Mouse (Mus musculus): Measurements from ENCODE around the gene Shc4.
A peak's percentile ranks its signal among the peaks of the same experiment; 100 is the strongest.

The Shc4 gene

GRCm38 (mm10) chr2:125724086-125724430, at the start of gene Shc4:
Gene Shc4 (minus strand): TSS chr2:125724148.
- DNase-seq (ENCODE audit: low read depth, low spot score) = peak; percentile 52

DNA sequence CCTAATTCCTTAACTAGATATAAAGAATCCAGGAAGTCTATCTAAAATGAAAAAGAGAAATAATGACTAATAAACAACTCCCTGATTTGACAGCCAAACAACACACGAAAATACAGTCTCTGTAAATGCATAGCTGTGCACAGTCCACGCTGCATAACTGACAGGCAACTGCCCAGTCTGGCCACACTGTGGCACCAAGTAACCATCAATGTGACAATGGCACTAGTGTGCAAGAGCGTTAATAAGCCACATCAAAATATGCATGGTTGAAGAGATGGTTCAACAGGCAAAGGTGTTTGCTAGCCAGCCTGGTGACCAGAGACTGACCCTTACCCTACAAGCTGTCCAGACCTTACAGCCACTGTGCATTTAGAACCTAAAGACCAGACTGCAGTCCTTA, 41.1 kb upstream of the Shc4 start:
- DNase-seq (ENCODE audit: low read depth, low spot score) = no peak

- DNase-seq (ENCODE audit: low read depth, low spot score) = no peak
Observed at GRCm38 (mm10) chr2:125764531-125764930, 40.6 kb upstream of the Shc4 start.

DNA sequence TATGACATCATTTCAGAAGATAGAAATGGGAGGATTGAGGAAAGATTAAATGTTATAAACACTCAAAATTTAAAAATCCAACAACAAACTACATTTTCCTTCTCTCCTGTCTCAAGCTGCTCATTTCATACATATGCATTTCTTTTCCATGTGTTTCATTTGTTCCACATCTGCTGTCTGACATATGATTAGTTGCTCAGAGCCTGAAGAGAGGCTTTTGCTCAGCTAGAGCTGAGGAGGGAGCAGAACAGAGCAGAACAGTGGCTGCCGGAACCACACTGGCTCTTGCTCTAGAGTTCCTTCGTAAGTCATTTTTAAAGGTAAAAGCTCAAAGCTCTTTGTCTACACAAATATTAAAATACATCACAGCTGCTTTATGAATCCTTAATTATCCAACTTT, 25.4 kb upstream of the Shc4 start:
- DNase-seq (ENCODE audit: low read depth, low spot score) = no peak

DNA sequence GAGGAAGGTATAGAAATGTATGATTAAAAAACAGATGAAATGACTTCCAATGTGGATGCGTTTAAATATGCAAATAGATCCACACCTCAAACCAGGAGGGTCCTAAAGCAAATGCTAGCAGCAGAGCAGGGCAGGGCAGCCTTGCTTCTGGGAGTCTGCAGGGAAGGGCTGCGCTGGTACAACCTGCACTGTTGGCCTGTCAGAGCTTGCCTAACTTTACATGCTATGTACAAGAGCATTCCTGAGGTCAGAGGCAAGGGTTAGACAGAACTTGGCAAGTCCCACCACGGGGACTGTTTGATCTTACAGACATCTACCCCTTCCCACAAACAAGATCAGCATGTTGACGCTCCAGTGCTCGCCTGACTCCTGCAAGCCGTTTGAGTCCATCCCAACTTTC, 15.4 kb upstream of the Shc4 start:
- no peak for DNase-seq (ENCODE audit: low read depth, low spot score)

GRCm38 (mm10) chr2:125738718-125739117, 14.8 kb upstream of the Shc4 start:
- no peak for DNase-seq (ENCODE audit: low read depth, low spot score)

DNA sequence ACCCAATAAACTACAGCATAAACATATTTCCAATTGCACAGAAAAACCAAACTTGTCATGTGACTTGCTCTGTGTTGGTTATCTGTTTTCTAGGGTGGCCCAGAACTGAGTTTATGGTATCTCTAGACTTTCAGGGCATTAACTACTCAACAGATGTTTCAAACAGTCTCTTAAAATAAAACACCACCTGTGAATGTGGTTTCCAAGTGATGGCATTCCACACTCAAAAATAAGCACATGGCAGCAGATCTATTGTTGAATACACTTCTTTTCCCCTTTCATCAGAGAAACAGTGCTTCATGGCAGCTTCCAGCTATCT, 12.0 kb upstream of the Shc4 start:
- DNase-seq (ENCODE audit: low read depth, low spot score) = peak; percentile 57

- peak; percentile 57 for DNase-seq (ENCODE audit: low read depth, low spot score)
Observed at GRCm38 (mm10) chr2:125735333-125736024, 11.5 kb upstream of the Shc4 start.

DNA sequence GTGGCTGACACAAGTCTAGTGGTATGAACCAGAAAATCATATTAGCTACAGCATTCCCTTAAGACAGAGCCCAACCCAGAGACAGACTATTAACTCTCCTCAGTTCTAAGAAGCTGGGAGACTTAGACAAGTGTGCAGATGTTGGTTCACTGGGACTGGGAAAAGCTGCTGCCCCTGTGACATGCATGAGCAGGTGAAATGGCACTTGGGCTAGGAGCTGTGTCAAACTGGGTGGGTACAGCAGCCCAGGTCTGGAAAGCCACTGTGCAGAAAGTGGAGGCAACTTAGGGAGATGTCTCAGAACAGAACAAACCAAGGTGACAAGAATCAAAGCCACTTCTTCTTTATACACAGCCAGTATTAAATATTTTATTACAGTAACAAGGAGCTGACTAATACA, 10.8 kb upstream of the Shc4 start:
- DNase-seq (ENCODE audit: low read depth, low spot score) = no peak

GRCm38 (mm10) chr2:125731763-125732560, 8.0 kb upstream of the Shc4 start:
- DNase-seq (ENCODE audit: low read depth, low spot score) = peak; percentile 79

GRCm38 (mm10) chr2:125724546-125725114, 682 bp upstream of the Shc4 start:
- DNase-seq (ENCODE audit: low read depth, low spot score) = peak; percentile 40

- DNase-seq (ENCODE audit: low read depth, low spot score) = peak; percentile 51
Observed at GRCm38 (mm10) chr2:125723408-125724085, 401 bp downstream of the Shc4 start.

DNA sequence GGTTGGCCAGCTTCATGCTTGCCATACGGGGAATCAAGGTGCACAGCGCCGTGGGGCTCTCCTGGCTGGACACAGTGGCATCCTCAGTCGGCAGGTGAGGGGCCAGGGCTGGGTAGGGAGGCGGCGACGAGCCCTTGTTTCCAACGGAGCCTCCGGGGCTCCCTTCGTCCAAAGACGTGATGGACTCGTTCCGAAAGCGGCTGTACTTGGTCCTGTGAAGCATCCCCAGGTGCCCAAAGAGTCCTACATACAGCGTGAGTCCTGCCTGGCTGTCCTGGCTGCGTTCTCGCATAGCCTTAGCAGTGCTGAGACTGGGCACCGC, 901 bp downstream of the Shc4 start:
- DNase-seq (ENCODE audit: low read depth, low spot score) = no peak

GRCm38 (mm10) chr2:125716599-125716998, 7.3 kb downstream of the Shc4 start:
- no peak for DNase-seq (ENCODE audit: low read depth, low spot score)

GRCm38 (mm10) chr2:125706510-125706921, 17.4 kb downstream of the Shc4 start:
- DNase-seq (ENCODE audit: low read depth, low spot score) = no peak

GRCm38 (mm10) chr2:125704907-125705631, 18.9 kb downstream of the Shc4 start:
- DNase-seq (ENCODE audit: low read depth, low spot score) = no peak

DNA sequence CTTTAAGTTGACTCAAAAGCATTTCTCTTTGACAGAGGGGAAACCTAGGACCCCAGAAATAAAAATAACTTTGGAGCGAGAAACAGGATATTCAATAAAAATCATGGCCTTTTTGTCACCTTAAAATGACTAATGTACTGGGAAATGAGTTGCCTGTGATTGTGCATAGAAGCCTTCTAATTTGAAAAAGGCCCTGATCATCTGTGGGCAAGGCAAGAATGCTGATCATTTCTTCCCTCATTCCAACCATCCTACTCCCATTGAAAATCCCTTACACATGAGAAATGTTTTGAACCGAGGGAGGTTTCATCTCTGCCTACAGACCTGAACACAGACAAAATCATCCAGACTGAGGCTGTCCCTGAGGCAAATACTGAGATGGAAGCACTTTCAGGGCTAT, 21.1 kb downstream of the Shc4 start:
- DNase-seq (ENCODE audit: low read depth, low spot score) = no peak

DNA sequence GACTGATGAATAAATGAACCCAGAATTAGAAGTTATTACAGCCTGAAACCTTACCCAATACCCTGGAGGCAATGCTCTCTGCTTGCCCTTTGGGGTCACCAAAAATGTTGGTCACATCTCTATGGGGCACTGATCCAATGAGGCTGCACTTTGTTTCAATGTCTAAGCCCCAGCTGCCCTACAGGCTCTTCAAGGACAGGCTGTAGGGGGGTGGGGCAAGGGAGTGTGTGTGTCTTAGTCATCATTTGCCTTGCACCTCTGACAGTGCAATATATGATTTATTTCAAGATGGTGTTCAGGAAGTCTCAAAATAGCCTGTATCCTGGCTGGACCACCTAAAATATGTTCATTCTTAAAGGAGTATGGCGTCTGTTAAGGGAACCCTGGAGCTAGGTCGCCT, 22.3 kb downstream of the Shc4 start:
- DNase-seq (ENCODE audit: low read depth, low spot score) = no peak

GRCm38 (mm10) chr2:125696219-125696618, 27.7 kb downstream of the Shc4 start:
- no peak for DNase-seq (ENCODE audit: low read depth, low spot score)

DNA sequence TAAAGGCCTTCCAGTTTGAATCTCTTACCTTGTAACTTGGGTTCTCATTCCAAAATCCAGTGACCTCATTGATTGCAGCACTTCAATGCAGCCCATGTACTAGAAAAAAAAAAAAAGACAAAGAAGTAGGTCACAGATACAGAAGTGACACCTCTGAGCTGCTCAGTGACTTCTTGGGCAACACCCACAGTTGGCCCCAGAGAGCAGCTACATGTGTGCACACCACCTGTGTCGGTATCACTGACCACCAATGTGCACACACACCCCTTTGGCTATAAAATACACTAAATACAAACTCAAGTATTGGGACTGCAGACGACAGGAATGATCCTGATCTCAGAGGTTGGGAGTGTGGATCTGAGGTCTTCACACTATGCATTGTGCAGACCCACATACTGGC, 29.1 kb downstream of the Shc4 start:
- DNase-seq (ENCODE audit: low read depth, low spot score) = no peak

DNA sequence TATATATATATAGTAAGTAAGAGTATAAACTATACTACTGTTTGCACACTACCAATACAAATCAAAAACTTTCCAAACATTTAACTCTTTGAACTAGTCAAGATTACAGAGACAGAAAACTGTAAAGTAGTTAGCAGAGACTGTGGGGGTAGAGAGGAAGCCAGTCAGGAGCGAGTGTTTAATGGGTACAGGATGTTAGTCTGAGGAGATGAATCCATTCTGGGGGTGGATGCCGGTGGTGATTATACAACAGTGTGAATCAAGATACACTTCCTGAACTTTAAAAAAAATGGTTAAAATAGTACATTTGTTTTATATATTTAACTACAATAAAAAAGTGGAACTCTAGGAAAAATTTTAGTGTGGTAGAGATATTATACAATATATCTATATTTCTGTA, 31.9 kb downstream of the Shc4 start:
- DNase-seq (ENCODE audit: low read depth, low spot score) = no peak

Measured in A20 (cell line).